Mouse (Mus musculus): ENCODE data around the gene Igfbpl1. TPM values are rescaled to one million over a fixed set of nuclear protein-coding genes. Genes with fewer than 3 reads are reported as not detected.
A peak's percentile ranks its signal among the peaks of the same experiment; 100 is the strongest.

Gene Igfbpl1
- polyA plus RNA-seq, 1 experiment from 2014 or later: 24.7 TPM

DNA sequence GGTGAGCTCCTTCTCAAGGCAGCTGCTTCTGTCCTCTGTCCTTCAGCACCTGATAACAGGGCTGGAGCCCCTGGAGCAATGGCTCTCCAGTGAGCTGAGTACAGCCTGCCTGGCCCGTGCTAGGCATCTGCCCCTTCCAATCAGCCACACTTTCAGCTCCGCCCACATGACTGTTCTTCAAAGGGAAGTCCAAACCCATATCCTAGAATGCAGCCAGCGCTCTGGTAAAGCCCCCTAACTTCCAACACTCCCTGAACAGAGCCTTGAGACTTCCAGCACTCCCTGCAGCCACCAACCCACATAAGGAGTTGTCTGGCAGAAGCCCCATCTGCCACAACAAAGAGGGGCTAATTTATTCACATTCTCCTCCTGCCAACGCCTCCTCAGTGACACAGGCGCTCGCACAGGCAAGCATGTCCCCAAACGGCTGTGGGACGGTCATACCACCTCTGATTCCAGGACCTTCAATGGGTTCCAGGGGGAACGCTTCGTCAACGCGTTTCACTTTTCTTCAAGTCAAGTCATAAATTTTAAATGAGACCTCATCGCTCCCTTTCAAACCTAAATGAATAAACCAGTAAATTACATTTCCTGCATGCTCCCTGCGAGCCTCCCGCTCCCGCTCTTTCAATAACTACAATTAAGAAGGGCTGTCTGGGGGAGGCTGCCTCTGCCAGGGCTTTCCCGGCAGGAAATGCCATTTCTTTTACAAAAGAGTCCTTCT lies 7.4 kb downstream of the Igfbpl1 start:
- H3K4me1 ChIP-seq: peaks cover 66% of the 10 kb centered on the region

DNA sequence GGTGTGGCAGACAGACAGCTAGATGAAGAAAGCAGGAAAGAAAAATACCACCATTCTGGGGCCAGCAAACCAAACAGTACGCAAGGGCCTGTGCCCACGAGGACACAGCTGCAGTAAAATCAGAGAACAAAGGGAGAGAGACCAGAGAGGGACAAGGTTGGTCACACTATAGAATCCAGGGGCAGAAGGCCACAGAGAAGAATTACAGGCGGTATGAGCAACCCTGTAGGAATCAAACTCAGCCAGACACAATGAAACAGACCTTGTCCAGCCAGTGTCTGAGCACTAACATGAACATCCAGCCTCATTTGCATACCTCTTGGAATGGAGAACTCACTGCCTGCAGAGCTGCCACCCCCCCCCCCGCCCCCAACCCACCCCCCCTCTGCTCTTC lies 7.9 kb downstream of the Igfbpl1 start:
- peak overlapping the region; percentile 60 for H3K4me2 ChIP-seq
- H3K4me3 ChIP-seq (replicated peaks): no peak overlapping the region
- 16% methylated on average over 3 of the region's 4 CpGs for WGBS
- H3K27ac ChIP-seq (replicated peaks): peak overlapping the region; percentile 82
- ATAC-seq (ENCODE audit: low FRiP score): peak; percentile 12; the same call in 1 of the 2 replicates
- H3K4me1 ChIP-seq: peaks cover 61% of the 10 kb centered on the region
- H3K9me3 ChIP-seq (replicated peaks): no peaks in the 10 kb centered on the region
- H3K9ac ChIP-seq (replicated peaks): 0 out of 2 replicates have a peak overlapping the region, but pooled peaks have one; percentile 5
- no peaks in the 10 kb centered on the region for H3K27me3 ChIP-seq (replicated peaks)
- H3K36me3 ChIP-seq: no peaks in the 10 kb centered on the region

More for the DNA sequence above, 7.4 kb downstream of the Igfbpl1 start:
- Histone ChIP-seq H3K4me2 (peak overlapping the region; percentile 60), H3K36me3 (no peaks in the 10 kb centered on the region), H3K27ac (replicated peaks) (peak overlapping the region; percentile 82), H3K9me3 (replicated peaks) (no peaks in the 10 kb centered on the region), H3K27me3 (replicated peaks) (no peaks in the 10 kb centered on the region), H3K4me3 (replicated peaks) (peak overlapping the region; percentile 23), H3K9ac (replicated peaks) (0 out of 2 replicates have a peak overlapping the region, but pooled peaks have one; percentile 17)
- WGBS: 2% methylated on average over 17 of the region's 17 CpGs
- ATAC-seq (ENCODE audit: low FRiP score): peak; percentile 48

GRCm38 (mm10) chr4:45815542-45815941 lies 11.2 kb downstream of the Igfbpl1 start:
- no peak for ATAC-seq (ENCODE audit: low FRiP score)
- Histone ChIP-seq H3K27me3 (replicated peaks) (no peaks in the 10 kb centered on the region), H3K9me3 (replicated peaks) (no peaks in the 10 kb centered on the region), H3K9ac (replicated peaks) (no peak overlapping the region), H3K4me1 (peaks cover 33% of the 10 kb centered on the region), H3K27ac (replicated peaks) (no peak overlapping the region), H3K4me3 (replicated peaks) (no peak overlapping the region), H3K36me3 (0 out of 2 replicates have a peak, but pooled peaks cover 4% of the 10 kb centered on the region), H3K4me2 (no peak overlapping the region)
- WGBS: 29% methylated on average over 7 of the region's 7 CpGs

DNA sequence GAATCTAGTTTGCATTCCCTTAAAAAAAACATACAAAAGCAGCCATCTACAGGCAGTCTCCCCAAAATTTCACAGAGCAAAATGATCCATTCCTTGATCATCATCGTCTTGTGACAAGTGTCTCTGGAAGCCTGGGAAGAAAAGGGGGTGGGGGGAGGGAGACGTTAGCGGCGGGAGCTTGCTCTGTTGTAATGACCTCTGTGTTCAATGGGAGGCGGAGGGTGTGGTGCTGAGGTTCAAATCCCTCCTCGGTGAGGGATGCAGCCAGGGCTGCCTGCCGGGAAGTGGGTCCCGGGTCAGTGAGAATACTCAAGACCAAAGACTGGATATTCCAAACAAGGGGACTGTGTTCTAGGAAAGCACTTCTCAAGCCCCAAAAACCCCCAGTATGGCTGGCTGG lies 15.5 kb downstream of the Igfbpl1 start:
- Histone ChIP-seq H3K27ac (replicated peaks) (no peak overlapping the region), H3K4me3 (replicated peaks) (no peak overlapping the region), H3K9ac (replicated peaks) (no peak overlapping the region), H3K9me3 (replicated peaks) (no peaks in the 10 kb centered on the region), H3K27me3 (replicated peaks) (no peaks in the 10 kb centered on the region), H3K4me2 (no peak overlapping the region), H3K36me3 (0 out of 2 replicates have a peak, but pooled peaks cover 4% of the 10 kb centered on the region), H3K4me1 (peaks cover 18% of the 10 kb centered on the region)
- 22% methylated on average over 8 of the region's 8 CpGs for WGBS
- no peak for ATAC-seq (ENCODE audit: low FRiP score)

- H3K27ac ChIP-seq (replicated peaks): 0 out of 2 replicates have a peak overlapping the region, but pooled peaks have one; percentile 5
- no peak overlapping the region for H3K4me2 ChIP-seq
- no peaks in the 10 kb centered on the region for H3K9me3 ChIP-seq (replicated peaks)
- no peaks in the 10 kb centered on the region for H3K27me3 ChIP-seq (replicated peaks)
- WGBS: 36% methylated on average over 7 of the region's 7 CpGs
- no peak overlapping the region for H3K4me3 ChIP-seq (replicated peaks)
- ATAC-seq (ENCODE audit: low FRiP score): peak; percentile 70
- H3K36me3 ChIP-seq: peaks cover 7% of the 10 kb centered on the region; the same call in 1 of the 2 replicates
- H3K4me1 ChIP-seq: peaks cover 12% of the 10 kb centered on the region
- H3K9ac ChIP-seq (replicated peaks): no peak overlapping the region
These were observed 18.7 kb downstream of the Igfbpl1 start for GRCm38 (mm10) chr4:45808034-45808433.

- H3K27me3 ChIP-seq (replicated peaks): no peaks in the 10 kb centered on the region
- no peaks in the 10 kb centered on the region for H3K9me3 ChIP-seq (replicated peaks)
- H3K4me2 ChIP-seq: no peak overlapping the region
- H3K27ac ChIP-seq (replicated peaks): no peak overlapping the region
- 91% methylated on average over 14 of the region's 14 CpGs for WGBS
- no peak for ATAC-seq (ENCODE audit: low FRiP score)
- H3K4me3 ChIP-seq (replicated peaks): no peak overlapping the region
- peaks cover 22% of the 10 kb centered on the region for H3K4me1 ChIP-seq
- H3K36me3 ChIP-seq: peaks cover 8% of the 10 kb centered on the region; the same call in 1 of the 2 replicates
- H3K9ac ChIP-seq (replicated peaks): no peak overlapping the region
These were observed 23.8 kb downstream of the Igfbpl1 start for GRCm38 (mm10) chr4:45802900-45803299.

DNA sequence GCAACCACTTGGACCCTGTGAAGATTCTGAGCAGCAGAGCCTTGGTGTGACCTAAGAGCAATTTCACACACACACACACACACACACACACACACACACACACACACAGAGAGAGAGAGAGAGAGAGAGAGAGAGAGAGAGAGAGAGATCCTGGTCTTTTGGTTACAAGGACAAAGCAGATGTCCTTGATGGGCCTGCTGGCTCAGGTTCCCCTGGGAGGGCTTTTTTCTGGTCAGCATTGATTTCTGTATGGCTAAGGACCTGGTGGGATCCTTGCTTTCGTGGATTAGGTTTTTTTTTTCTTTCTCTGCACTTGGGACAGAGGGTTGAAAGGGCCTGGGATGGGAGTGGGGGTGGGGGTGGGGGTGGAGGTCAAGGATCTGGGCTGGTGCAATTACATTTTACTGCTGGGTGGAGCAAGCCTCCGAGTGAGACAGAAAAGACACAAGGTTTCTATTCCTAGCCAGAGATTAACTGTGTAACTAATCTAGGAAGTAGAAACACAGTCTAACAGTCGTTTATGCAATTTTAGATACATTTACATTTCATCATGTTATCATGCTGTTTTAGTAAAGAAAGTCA lies 26.7 kb downstream of the Igfbpl1 start:
- H3K27me3 ChIP-seq (replicated peaks): no peaks in the 10 kb centered on the region
- H3K4me1 ChIP-seq: peaks cover 26% of the 10 kb centered on the region
- H3K27ac ChIP-seq (replicated peaks): no peak overlapping the region
- H3K4me2 ChIP-seq: peak overlapping the region; percentile 65
- H3K9ac ChIP-seq (replicated peaks): no peak overlapping the region
- H3K9me3 ChIP-seq (replicated peaks): no peaks in the 10 kb centered on the region
- ATAC-seq (ENCODE audit: low FRiP score): no peak
- WGBS: 16% methylated on average over 3 of the region's 3 CpGs
- H3K36me3 ChIP-seq: peaks cover 6% of the 10 kb centered on the region; the same call in 1 of the 2 replicates
- no peak overlapping the region for H3K4me3 ChIP-seq (replicated peaks)

DNA sequence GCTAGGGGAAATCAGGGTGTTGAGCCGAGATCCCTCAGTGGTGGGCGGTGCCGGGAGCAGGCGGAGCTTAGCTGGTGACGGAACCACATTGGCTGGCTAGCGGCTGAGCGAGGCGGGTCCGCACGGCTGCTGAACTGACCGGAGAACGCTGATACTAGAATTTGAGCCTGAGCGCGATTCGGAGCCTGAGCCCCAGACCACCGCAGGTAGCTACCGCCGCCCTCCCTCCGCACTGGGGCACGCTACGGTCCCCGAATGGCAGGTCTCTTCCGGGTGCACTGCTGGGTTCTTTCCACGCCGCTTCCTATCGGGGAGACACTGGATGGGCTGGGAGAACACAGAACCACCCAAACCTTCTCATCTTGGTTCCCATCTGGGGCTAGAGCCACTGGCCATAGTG lies 27.8 kb downstream of the Igfbpl1 start, which contains the start of gene Aldh1b1:
Aldh1b1 (plus strand) TSS at position 59 of the 400 bp plus-strand sequence.
- 1% methylated on average over 26 of the region's 26 CpGs for WGBS
- ATAC-seq (ENCODE audit: low FRiP score): peak; percentile 90

DNA sequence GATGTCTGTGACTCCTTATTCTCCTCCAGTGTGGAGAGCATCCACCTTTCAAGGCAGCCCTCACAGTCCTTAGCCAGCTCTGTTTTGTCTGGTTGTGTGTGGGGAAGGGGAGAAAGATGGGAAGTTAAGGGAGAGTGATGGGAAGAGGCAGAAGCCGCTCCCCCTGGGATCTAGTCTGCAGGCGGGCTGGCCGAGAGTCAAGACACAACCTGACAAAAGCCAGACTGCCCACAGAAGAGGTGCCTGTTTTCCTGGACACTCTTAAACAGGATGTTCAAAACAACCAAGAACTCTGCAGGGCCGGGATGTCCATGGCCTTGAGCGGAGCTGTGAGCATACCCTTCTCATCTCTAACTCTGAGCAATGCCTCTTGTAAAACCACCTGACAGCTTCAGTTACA lies 30.0 kb downstream of the Igfbpl1 start:
- Histone ChIP-seq H3K9me3 (replicated peaks) (no peaks in the 10 kb centered on the region), H3K27me3 (replicated peaks) (no peaks in the 10 kb centered on the region), H3K9ac (replicated peaks) (no peak overlapping the region), H3K4me1 (peaks cover 26% of the 10 kb centered on the region), H3K4me2 (no peak overlapping the region), H3K36me3 (no peaks in the 10 kb centered on the region), H3K4me3 (replicated peaks) (no peak overlapping the region), H3K27ac (replicated peaks) (no peak overlapping the region)
- 74% methylated on average over 5 of the region's 5 CpGs for WGBS
- no peak for ATAC-seq (ENCODE audit: low FRiP score)

More for the DNA sequence above, 27.8 kb downstream of the Igfbpl1 start, which contains the start of gene Aldh1b1:
- Histone ChIP-seq H3K36me3 (peaks cover 4% of the 10 kb centered on the region; the same call in 1 of the 2 replicates), H3K4me1 (peaks cover 26% of the 10 kb centered on the region), H3K4me3 (replicated peaks) (peak within 1 kb of the TSS; percentile 48), H3K4me2 (peak within 1 kb of the TSS; percentile 65), H3K9me3 (replicated peaks) (no peaks in the 10 kb centered on the region), H3K27ac (replicated peaks) (no peak within 1 kb of the TSS; the same call in 1 of the 2 replicates), H3K27me3 (replicated peaks) (no peaks in the 10 kb centered on the region), H3K9ac (replicated peaks) (peak within 1 kb of the TSS; percentile 57)

DNA sequence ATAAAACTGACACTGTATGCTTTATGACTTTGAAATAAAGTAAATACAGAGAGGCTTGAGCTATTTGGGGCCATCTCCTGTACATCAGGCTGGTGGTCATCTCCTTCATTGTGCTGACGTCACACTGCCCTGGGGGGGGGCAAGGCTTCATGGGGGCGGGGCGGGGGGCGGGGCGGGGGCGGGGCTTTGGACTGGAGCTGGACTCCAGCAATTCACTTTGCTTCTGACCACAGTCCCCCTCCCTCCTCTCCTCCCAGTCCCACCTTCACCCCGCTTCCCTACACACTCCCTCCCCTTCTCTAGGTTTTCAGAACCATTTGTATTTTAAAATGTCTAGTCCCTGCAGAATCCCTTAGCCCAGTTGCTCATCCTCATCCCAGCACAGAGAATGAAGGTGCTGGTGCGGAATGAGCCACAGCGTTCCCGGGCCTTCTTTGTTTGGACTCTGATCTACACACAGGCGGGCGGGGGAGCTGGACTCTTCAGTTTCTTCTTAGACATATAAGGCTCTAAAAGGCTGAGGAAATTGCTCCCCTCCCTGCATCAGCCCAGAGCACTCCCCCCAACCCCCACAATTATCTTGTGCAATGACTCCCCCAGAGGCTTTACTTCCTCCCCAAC lies 31.4 kb downstream of the Igfbpl1 start:
- peak overlapping the region; percentile 58; the same call in 1 of the 2 replicates for H3K27ac ChIP-seq (replicated peaks)
- H3K27me3 ChIP-seq (replicated peaks): no peaks in the 10 kb centered on the region
- peak overlapping the region; percentile 36; the same call in 1 of the 2 replicates for H3K9ac ChIP-seq (replicated peaks)
- under 1% methylated on average over 11 of the region's 12 CpGs for WGBS
- peak overlapping the region; percentile 25 for H3K4me3 ChIP-seq (replicated peaks)
- H3K36me3 ChIP-seq: no peaks in the 10 kb centered on the region
- H3K4me2 ChIP-seq: peak overlapping the region; percentile 57
- peaks cover 23% of the 10 kb centered on the region for H3K4me1 ChIP-seq
- peak; percentile 59 for ATAC-seq (ENCODE audit: low FRiP score)
- H3K9me3 ChIP-seq (replicated peaks): no peaks in the 10 kb centered on the region

DNA sequence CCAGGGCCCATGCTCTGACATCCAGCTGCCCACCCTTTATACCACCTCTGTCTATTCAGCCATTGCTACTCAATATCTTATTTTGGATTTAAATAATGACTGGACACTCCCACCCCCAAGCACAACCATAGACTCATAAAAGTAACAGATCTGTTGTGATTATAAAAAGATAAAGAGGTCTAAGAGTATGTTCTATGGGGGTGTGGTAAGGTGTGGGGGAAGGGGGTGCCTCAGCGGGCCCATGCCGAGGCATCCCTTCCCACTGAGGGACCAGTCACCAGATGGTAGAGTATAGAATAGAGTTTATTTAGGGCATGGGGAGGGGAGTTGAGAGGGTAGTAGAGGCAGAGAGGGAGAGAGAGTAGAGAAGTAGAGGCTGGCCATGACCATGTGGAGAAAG lies 36.7 kb downstream of the Igfbpl1 start:
- Histone ChIP-seq H3K27me3 (replicated peaks) (no peaks in the 10 kb centered on the region), H3K4me3 (replicated peaks) (no peak overlapping the region), H3K4me2 (no peak overlapping the region), H3K27ac (replicated peaks) (no peak overlapping the region), H3K36me3 (no peaks in the 10 kb centered on the region), H3K9me3 (replicated peaks) (no peaks in the 10 kb centered on the region), H3K4me1 (peaks cover 17% of the 10 kb centered on the region), H3K9ac (replicated peaks) (no peak overlapping the region)
- ATAC-seq (ENCODE audit: low FRiP score): no peak
- WGBS: 82% methylated on average over 2 of the region's 2 CpGs
